Mouse (Mus musculus): ENCODE measurements around the gene Aldh3a2.

Gene Aldh3a2

DNA sequence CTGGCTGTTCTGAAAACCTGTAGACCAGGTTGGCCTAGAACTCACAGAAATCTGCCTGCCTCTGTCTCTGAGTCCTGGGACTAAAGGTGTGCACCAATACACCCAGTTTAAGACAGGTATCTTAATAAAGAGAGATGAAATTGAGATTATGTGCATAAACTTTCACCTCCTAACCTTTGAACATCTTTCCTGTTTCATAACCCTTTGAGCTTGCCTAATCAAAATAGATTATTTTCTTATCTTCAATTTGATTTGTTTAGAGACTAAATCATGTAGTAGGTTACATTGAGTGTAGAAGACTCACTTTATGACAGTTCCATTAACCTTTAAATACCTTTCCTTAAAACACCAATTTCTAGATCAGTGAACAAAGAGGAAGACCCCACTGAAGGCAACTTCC lies 4.3 kb upstream of the Aldh3a2 start:
- DNase-seq (ENCODE audit: low spot score), result no peak

DNA sequence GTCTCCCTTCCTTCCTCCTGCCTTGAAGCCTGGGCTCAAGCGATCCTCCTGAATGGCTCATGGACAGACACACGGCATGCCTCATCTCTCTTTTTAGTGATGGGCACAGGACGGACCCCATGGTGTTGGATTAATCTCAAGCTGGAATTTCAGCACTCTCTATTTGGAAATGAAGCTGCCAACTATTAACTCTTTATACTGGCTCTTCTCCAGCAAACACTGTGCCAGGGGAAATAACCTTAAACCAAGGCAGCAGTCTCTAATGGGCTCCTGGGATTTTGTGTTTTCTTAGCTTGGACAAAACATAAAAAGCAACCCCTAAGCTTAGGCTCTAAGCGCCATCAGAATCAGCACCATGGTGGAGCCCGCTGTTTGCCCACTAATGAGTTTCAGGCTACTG lies 3.1 kb upstream of the Aldh3a2 start:
- no peak for DNase-seq (ENCODE audit: low spot score)

DNA sequence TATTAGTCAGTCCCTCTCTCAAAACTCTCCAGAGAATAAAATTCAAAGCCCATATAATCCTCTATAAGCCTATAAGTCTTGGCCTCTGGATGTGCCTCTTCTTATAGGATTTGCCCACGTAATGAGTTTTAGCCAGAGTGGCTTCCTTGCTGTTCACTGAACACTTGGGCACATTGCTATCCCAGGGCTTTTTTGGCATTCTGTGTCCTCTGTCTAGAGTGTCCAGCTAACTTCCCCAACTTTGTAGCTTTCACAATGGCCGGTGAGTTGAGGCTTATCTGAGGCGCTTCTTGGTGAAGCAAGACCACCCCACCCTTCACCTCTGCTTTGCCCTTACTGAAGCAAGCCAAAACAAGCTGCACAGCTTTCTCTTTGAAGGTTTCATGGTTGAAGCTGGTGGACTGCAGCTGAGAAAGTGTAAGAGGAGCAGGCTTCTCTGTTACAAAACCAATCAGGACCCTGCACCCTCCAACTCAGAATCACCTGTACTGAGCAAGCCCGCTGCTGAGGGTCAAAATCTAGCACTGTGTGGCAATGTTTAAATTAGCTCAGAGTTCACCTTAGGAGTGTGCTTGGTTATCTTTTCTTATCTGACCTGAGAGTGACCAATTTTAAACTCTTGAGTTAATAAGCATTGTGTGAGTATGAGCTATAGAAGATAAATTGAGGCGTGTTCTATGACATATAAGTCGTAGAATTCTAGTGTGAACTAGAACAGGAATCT lies 1.5 kb upstream of the Aldh3a2 start:
- DNase-seq (ENCODE audit: low spot score), result no peak

DNA sequence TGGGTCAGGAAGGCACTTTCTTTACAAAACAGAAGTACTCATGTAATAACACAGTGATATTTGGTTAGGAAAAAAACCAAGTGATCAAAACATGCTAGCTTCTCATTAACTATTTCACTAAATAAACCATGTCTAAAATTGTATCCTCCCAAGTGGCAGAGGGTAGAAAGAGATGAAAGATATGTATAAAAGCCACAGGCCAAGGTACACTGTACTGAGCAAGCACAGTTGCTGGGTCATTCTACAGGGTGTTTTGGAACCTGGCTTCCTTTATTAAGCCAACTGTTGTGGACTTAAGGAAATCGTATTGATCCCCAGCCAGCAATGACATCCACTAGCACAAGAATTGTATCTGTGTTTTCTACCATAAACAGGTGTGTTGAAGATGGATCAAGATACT lies 3.4 kb downstream of the Aldh3a2 start:
- no peak for DNase-seq (ENCODE audit: low spot score)

DNA sequence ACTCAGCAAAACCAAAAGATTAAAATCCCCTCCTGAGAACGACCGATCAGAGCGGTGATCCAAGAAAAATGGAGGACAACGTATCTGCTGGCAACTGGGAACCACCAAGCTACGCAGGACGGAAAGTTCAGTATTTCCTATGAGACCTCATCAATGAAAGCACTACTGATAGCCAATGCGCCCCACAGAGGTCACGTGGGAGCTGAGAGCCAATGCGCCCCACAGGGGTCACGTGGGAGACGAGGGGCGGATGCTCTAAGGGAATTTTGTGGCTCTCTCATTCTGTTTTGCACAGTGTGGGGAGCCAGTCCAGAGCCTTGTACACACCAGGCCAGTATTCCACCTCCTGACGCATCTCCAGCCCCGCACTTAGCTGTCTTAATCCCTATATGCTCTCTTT lies 4.7 kb downstream of the Aldh3a2 start:
- no peak for DNase-seq (ENCODE audit: low spot score)

DNA sequence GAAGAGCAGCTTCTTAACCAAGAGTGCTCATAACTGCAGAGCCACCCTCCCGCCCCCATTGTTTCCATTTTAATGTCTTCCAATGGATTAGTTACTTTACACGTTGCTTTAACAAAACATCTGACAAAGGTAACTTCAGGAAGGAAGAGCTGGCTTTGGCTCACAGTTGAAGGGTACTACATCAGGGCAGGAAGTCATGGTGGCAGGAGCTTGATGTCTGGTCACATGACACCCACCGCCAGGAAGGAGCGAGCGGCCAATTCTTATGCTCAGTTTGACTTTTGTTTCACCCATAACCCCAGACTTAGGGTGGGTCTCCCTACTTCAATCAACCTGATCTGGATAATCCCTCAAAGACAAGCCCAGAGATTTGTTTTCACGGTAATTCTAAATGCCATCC lies 8.2 kb downstream of the Aldh3a2 start:
- DNase-seq (ENCODE audit: low spot score), result no peak

DNA sequence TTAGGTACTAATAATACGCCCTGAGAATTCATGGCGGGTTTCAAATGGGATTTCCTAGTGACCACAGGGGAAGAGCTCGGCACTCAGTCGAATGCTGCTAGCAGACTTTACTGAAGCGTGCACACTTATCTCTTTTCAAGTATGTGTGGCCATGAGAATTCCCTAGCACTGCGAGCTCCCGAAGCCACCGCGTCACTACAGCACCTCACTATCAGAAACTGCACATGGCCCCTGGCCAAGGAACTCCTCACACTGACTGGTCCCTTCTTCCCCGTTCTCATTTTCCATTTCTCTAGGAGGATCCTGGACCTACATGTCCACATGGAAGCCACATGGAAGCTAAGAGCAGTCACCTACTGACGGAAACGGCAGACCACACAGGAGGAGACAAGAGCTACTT lies 14.5 kb downstream of the Aldh3a2 start:
- DNase-seq (ENCODE audit: low spot score), result no peak

DNA sequence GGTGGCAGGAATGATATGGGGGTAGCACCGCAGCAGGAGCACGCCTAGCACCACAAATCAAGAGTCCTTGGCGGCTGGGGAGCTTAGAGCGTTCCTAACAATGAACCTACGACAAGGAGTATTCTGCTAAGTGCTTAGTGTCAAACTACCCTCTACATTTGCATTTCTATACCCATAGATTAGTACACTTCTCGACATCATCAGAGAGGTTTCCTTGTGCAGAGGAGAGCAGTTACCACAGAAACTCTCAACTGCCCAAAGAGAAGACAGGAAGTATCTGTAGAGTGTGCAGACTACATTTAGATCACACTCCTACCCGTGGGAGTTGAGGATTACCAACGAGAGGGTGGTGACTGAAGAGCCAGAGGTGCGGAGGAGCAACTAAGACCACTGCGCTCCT lies 15.5 kb downstream of the Aldh3a2 start:
- no peak for DNase-seq (ENCODE audit: low spot score)

DNA sequence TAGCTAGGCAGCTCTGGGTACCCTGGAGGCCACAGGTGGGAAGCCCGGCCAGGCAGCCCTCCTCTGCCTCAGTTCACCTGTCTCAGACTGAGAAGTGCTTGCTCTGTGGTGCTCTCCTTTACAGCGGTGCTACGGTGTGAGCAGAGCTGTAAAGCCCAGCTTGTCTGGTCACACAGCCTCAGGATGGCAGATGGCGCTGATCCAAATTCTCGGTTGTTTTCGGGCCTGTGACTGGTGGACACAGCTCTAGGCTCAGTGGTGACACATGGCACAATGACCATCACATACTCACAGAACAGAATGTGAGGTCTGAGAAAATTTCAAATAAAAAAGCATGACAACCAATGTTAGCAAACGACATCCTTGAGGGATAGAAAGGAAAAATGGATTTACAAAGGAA lies 22.9 kb downstream of the Aldh3a2 start:
- DNase-seq (ENCODE audit: low spot score), result no peak

DNA sequence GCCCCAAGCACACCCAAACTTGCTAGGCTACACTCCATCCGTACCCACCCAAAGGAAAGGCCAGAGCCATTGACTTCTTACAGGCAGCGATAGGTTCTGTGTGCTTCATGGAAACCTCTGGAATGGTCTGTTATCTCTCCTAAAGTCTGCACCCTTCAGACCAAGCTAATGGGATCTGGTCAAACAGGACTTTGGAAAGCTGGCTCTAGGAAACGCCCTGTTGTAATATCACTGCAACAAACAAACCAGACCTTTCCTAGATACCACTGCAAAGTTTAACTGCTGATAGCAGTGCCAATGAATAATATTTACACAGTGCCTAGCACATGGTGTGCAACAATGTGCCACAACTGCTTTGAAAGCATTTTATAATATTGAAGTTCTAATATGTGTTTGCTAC lies 31.2 kb downstream of the Aldh3a2 start:
- no peak for DNase-seq (ENCODE audit: low spot score)

DNA sequence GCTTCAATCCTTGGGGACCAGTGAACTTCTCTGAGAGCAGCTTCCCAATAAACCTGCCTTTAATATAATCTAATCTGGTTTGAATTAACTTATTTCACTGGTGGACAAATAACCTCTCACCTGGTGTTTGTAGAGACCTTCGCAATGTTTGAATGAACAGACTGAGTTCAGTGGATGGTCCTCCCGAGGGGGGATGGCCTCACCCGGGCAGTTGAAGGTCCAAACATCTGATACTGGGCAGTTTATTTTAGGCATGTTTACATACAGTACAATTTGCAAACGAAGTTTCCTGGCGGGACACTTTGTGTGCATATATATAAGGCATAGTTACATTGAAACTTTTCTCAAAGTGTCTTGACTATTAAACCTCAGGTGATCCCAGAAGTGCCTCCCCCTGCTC lies 33.1 kb downstream of the Aldh3a2 start:
- DNase-seq (ENCODE audit: low spot score), result no peak

DNA sequence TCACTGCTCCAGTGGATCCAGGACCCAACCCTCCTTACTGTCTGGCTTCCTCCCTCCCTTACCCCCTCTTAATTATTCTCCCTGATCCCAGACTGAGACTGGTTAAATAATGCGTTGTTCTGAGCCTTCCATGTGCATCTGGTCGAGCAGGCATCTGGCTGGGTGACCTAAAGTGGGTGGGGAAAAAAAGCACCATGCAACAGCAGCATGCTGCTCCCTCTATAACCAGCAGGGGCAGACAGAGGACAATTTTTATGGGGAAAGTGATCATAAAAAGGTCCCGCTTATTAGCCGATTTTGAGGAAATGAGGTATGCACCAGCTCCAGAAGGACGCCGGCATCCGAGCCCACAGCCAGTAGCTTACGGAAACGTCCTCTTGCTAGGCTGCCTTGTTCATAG lies 35.9 kb downstream of the Aldh3a2 start:
- DNase-seq (ENCODE audit: low spot score), result peak; percentile 76

DNA sequence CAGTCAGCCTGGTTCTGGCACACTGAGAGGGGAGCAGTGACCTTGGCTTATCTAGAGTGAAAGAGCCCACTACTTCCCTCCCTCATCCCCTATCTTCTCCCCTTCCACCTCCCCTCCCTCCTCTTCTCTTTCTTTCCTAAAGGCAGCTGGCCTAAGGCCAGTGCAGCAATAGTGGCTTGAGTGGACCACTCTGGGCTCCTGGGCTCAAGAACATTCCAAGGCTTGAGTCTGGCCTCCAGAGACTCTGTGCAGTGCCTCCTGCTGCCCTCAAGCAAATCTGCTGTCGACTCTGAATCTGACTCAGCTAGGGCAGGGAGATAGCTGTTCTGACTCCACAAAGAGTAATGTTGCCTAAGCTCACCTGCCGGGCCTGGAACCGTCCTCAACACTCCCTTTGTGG lies 38.9 kb downstream of the Aldh3a2 start:
- no peak for DNase-seq (ENCODE audit: low spot score)

DNA sequence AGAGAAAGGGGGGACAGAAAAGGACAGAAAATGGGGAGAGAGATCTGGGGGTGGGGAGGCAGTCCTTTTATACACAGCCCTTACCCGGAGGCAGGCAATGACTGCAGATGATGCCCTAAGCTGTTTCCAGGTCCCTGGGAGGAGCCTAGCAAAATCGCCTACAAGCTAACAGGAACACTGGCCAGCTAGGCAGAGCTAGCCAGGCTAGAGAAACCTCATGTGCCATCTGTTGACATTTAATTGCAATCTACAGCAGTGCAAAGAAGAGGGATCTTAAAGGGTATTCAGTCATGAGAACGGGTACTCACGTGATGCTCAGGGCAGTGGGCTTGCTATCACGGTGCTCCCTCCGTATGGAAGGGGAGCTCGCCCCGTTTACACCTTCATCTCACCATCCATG lies 39.4 kb downstream of the Aldh3a2 start:
- no peak for DNase-seq (ENCODE audit: low spot score)

DNA sequence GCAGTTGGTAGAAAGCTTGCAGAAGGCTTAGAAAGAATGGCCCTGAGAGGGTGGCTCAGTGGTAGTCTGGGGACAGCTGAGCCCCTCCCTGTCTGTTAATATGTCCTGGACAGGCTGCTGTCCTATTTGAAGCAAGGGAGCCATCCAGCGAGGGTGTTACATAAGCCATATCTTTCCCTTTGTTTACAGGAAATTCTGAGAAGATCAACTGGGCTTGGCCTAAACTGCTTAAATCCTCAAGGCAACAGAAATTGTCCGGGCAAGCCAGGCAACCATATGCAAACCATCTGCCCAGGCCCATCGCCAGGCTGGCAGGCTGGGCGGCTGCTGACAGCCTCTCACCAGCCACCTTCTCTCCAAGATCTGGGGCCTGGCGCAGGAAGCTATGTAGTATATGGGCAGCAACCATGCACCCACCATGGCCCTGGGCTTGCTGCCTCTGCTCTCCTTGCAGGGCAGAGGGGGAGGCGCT lies 41.3 kb downstream of the Aldh3a2 start:
- no peak for DNase-seq (ENCODE audit: low spot score)

DNA sequence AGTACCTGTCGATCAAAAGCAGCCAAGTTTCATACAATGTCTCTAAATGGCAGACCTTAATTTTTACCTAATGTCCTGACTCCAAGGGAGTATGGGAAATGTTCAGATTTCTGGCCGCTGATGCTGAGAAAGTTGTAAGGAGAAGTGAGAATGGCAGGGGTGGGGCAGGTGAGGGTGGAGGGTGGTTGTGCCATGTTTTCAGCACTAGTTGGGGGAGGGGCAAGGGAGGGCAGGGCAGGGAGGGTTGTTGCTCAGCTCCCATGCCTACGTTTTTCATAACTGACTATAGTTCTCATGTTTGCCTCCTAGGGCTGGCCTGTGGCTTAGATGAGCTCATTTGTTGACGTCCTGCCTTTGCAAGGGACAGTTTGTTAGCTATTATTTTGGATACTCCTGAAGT lies 41.8 kb downstream of the Aldh3a2 start:
- DNase-seq (ENCODE audit: low spot score), result no peak

DNA sequence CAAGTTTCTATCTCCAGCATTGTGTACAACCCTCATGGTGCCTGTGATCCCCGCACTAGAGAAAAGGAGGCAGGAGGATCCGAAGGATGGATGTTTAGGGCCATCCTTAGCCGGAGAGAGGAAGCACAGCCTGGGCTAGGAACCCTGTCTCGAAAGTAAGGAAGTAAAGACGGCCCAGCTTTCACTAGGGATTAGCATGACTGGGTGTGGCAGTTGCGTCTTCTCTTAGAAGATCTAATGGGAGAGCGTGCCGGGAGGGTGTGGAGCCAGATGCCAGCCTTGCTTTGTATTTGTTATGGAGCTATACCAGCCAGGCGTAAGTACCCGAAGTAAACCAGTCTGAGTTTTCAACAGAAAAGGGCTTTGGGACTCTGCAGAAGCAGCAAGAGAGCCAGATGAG lies 42.4 kb downstream of the Aldh3a2 start:
- no peak for DNase-seq (ENCODE audit: low spot score)

DNA sequence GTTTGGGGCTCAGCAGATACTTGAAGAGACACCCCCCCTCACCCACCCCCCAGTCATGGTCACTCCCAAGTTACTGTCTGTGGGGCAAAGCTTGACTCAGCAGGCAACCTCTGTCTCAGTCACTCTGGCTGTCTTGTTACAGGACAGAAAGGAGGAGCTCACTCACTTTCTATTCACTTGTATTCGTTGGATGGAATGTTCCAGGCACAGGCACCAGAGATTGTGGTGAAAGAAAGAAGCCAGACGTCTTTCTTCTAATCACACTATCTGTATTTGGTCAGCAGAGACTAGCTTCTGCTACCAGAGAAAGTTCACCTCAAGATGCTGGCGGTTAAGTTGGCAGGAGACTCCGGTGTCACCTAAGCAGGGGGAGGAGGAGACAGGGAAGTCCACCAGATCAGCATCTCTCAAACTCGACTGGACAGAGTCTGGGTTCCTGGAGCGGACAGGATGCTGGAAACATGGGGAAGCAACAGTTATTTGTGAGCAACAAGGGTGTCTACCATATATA lies 43.0 kb downstream of the Aldh3a2 start:
- DNase-seq (ENCODE audit: low spot score), result no peak

DNA sequence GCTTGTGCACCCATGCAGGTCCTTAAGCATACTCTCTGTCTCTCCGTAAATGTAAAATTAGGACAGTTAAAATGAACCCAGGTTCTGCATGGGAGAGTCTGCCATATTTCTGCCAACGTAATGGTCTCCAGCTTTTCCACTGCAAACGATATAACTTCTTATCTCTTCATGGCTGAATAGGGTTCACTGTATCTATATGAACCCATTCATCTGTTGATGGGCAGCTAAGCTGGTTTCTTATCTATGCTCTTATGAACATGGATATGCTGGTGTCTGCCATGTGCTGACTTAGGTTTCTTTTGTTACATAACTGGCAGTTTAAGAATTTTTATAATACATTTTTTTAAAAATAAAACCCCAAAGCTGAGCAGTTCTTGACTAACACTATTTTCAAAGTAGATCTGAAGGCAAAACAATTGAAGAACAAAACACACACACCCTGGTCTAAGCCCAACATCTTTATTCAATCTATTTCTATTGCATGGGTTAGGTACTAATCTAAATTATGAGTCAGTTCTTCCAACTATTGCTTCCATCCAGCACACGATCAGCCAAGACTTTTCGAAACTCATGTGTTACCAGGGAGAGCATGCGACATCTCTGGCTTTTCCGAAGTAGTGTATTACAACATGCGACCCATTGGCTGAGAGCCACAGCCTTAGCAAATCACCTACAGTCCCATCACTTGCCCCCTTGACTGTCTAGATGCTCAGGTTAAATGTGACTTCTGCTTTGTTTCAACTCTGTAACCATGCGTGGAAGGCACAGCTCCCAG lies 44.1 kb downstream of the Aldh3a2 start:
- DNase-seq (ENCODE audit: low spot score), result no peak

DNA sequence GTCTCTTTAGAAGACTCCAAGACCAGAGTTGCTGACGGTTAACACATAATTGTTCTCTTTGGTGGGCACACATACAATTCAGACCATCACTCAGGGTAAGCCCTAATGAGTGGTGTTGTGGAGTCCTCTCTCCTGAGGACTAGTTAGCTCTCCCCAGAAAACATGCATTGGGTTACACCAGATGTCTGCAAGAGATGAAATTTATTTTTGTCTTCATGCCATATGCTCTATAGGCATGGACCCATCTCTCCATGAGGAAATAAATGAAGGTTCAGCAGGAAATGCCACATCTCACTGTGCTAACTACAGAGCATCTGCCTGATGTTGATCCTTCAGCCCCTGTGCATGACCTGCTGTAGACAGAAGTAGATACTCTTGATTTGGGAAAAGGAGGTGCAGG lies 45.3 kb downstream of the Aldh3a2 start:
- DNase-seq (ENCODE audit: low spot score), result no peak

DNA sequence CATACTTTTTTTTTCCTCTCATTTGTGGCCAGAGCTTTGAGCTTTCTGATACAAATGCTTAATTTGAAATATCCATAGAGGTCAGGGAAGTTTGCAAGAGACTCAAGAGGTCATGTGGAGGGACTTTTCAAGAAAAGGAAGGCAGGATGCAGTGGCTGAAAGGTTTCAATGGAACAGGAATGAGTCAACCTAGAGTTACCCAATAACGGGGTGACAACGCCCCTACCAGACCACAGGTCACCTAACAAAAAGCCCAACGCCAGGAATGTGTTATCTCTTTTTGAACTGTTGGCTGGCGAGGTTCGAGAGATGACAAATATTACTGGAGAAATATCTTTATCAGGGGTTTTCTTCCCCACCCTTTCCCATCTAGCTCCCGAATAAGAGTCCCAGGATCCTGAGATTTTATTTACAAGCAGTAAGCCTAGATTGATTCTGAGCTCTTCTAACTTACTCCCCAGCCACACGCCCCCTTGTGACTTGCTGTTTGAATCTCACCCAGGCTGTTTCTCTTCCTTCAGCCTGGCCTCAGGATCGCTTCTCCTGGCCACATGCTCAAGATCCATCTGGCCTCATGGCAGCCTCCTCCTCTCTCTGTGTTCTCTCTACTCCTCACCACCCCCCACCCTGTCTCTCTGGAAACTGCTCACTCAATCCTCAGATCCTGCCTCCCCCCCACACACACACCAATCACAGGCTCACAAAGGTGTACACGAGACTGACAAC lies 46.9 kb downstream of the Aldh3a2 start:
- no peak for DNase-seq (ENCODE audit: low spot score)

DNA sequence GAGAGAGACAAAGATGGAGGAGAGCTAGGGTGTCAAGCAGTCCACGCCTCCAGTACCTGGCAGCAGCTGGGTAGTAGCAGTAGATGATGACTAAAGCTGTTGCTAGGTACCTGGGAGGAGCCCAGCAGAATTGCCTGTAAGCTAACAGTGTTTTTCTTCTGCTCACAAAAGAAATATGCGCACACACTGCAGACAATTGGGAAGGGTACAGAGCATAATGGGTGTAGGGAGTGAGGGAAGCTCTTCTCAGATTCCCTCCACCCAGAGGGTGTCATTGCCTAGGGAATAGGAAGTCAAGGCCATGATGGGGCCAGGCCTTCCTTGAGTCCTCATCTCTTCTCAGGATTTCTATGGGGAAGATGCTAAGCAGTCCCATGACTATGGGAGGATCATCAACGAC lies 51.3 kb downstream of the Aldh3a2 start:
- no peak for DNase-seq (ENCODE audit: low spot score)

DNA sequence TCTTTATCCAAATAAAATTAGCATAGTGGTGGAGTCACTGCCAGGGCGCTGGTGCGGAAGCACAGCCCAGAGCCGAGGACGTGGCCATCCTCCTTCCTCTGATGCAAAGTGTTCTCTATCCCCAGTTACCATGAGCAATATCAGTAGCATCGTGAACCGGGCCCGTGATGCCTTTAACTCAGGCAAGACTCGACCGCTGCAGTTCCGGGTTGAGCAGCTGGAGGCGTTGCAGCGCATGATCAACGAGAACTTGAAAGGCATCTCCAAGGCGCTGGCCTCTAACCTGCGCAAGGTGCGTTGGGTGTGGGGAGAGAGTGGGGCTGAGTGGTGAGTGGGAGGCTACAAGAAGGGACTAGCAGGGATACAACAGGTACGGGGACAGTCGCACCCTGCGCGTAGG lies 55.2 kb downstream of the Aldh3a2 start:
- DNase-seq (ENCODE audit: low spot score), result peak; percentile 30
